Comparison of ENCODE assay signal across 8 mouse cellular contexts in genomic region chr2:60802191-60802590, GRCm38 (mm10).
DNase-seq lines count a peak whose midpoint lies in the region; ATAC-seq and TF ChIP-seq lines count a peak whose summit lies in the region.

No protein-coding gene starts in this region.

- peak; percentile 76 for TF ChIP-seq CTCF in intestine, postnatal 0 days (IDR thresholded peaks at IDR 0.05; ENCODE audit: low read depth)

- no peak overlapping the region for H3K27ac ChIP-seq in intestine, postnatal 0 days (ENCODE audit: low read depth, low read length)
- no peak overlapping the region for H3K27ac ChIP-seq in intestine, embryonic 15.5 days

- peak; percentile 56 for DNase-seq in MN1 (ENCODE audit: low spot score)
- peak; percentile 71 to 77 for DNase-seq in cerebellum, postnatal 14 days
- peak; percentile 49 to 66 for DNase-seq in kidney, adult 8-10 months
- peak; percentile 79 for DNase-seq in lung, postnatal 36 days
- DNase-seq in ovary, postnatal 36 days (ENCODE audit: low spot score), result no peak
- no peak for DNase-seq in gastrocnemius, postnatal 4 days (ENCODE audit: low spot score in 2 of 2)

- H3K27me3 ChIP-seq in intestine, postnatal 0 days (replicated peaks; ENCODE audit: control insufficient read depth, insufficient read depth, low read length), result no peaks in the 10 kb centered on the region
- H3K27me3 ChIP-seq in intestine, embryonic 15.5 days (replicated peaks), result no peaks in the 10 kb centered on the region

- H3K4me3 ChIP-seq in intestine, postnatal 0 days (ENCODE audit: low read depth, low read length), result no peak overlapping the region
- no peak overlapping the region for H3K4me3 ChIP-seq in intestine, embryonic 15.5 days (replicated peaks)

- no peaks in the 10 kb centered on the region for H3K9me3 ChIP-seq in intestine, postnatal 0 days (ENCODE audit: control insufficient read depth)
- H3K9me3 ChIP-seq in intestine, embryonic 15.5 days, result no peaks in the 10 kb centered on the region

- H3K4me2 ChIP-seq in intestine, postnatal 0 days (replicated peaks; ENCODE audit: low read depth), result no peak overlapping the region
- H3K4me2 ChIP-seq in intestine, embryonic 15.5 days (replicated peaks), result no peak overlapping the region

- no peak for ATAC-seq in intestine, postnatal 0 days
- ATAC-seq in intestine, embryonic 15.5 days, result no peak

- 0 out of 2 replicates have a peak, but pooled peaks cover 4% of the 10 kb centered on the region for H3K4me1 ChIP-seq in intestine, postnatal 0 days (replicated peaks; ENCODE audit: control insufficient read depth, insufficient read depth, low read length)
- H3K4me1 ChIP-seq in intestine, embryonic 15.5 days (replicated peaks), result peaks cover 5% of the 10 kb centered on the region; the same call in 1 of the 2 replicates

- H3K36me3 ChIP-seq in intestine, postnatal 0 days (ENCODE audit: control insufficient read depth, insufficient read depth), result peaks cover 4% of the 10 kb centered on the region; the same call in 1 of the 2 replicates
- no peaks in the 10 kb centered on the region for H3K36me3 ChIP-seq in intestine, embryonic 15.5 days

- 49% methylated on average over 4 of the region's 4 CpGs for WGBS in intestine, postnatal 0 days
- WGBS in intestine, embryonic 15.5 days, result 41% methylated on average over 4 of the region's 4 CpGs

- no peak overlapping the region for H3K9ac ChIP-seq in intestine, postnatal 0 days (ENCODE audit: low read depth, low read length)
- H3K9ac ChIP-seq in intestine, embryonic 15.5 days, result no peak overlapping the region

Comparison
In these comparisons a context has a peak if more than half of its experiments do, and no peak if none do; other contexts are left out.
1. DNase-seq: peak in MN1 (single experiment), cerebellum, postnatal 14 days (2 of 2), kidney, adult 8-10 months (2 of 2) and lung, postnatal 36 days (single experiment); none in ovary, postnatal 36 days (single experiment) and gastrocnemius, postnatal 4 days (0 of 2).